8 mouse cellular contexts compared by ENCODE assay signal in the genomic region with DNA sequence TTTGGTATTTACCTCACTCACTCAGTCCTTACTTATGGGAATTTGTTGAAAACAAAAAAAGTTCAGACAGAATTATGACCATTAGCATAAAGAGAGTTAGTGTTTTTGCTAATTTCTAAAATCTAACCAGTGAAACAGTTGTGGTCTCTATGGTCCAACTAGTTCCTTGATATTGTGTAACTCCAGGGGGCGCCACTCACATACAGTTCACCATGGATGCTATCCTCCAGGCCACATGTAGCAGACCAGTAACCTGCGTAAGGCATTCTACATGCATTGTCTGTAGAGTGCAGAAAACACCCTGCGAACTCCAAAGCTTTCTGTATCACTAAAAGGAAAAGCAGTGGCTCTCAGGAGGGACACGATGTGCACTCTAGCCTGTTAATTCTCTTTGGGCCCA.
DNase-seq lines count a peak whose midpoint lies in the region; ATAC-seq lines count a peak whose summit lies in the region.

No protein-coding gene starts in this region.

- no peaks in the 10 kb centered on the region for H3K9me3 ChIP-seq in forebrain, embryonic 10.5 days
- H3K9me3 ChIP-seq in forebrain, embryonic 12.5 days, result no peaks in the 10 kb centered on the region
- H3K9me3 ChIP-seq in lung, embryonic 16.5 days (ENCODE audit: control insufficient read depth, low read length), result no peaks in the 10 kb centered on the region

- no peak overlapping the region for H3K9ac ChIP-seq in forebrain, embryonic 12.5 days
- H3K9ac ChIP-seq in lung, embryonic 16.5 days (ENCODE audit: low read length), result no peak overlapping the region

- H3K4me1 ChIP-seq in forebrain, embryonic 10.5 days, result no peaks in the 10 kb centered on the region
- no peaks in the 10 kb centered on the region for H3K4me1 ChIP-seq in forebrain, embryonic 12.5 days
- H3K4me1 ChIP-seq in lung, embryonic 16.5 days (replicated peaks; ENCODE audit: control insufficient read depth, insufficient read depth, low read length), result peaks cover 2% of the 10 kb centered on the region; the same call in 1 of the 2 replicates

- H3K27me3 ChIP-seq in forebrain, embryonic 10.5 days (ENCODE audit: poor library complexity, severe bottlenecking), result no peaks in the 10 kb centered on the region
- H3K27me3 ChIP-seq in forebrain, embryonic 12.5 days, result no peaks in the 10 kb centered on the region
- H3K27me3 ChIP-seq in lung, embryonic 16.5 days (ENCODE audit: control insufficient read depth, insufficient read depth, low read depth, low read length), result no peaks in the 10 kb centered on the region

- no peak overlapping the region for H3K4me2 ChIP-seq in forebrain, embryonic 12.5 days
- H3K4me2 ChIP-seq in lung, embryonic 16.5 days (ENCODE audit: low read depth, low read length), result no peak overlapping the region

- H3K27ac ChIP-seq in forebrain, embryonic 10.5 days, result no peak overlapping the region
- no peak overlapping the region for H3K27ac ChIP-seq in forebrain, embryonic 12.5 days
- peak overlapping the region; percentile 66 for H3K27ac ChIP-seq in lung, embryonic 16.5 days (ENCODE audit: low read length)

- no peak for ATAC-seq in forebrain, embryonic 12.5 days (ENCODE audit: low FRiP score)
- ATAC-seq in lung, embryonic 16.5 days (ENCODE audit: low read depth), result peak; percentile 57; the same call in 1 of the 2 replicates

- no peak overlapping the region for H3K4me3 ChIP-seq in forebrain, embryonic 10.5 days
- no peak overlapping the region for H3K4me3 ChIP-seq in forebrain, embryonic 12.5 days (replicated peaks)
- no peak overlapping the region for H3K4me3 ChIP-seq in lung, embryonic 16.5 days (ENCODE audit: low read length)

- WGBS in forebrain, embryonic 10.5 days, result 46% methylated on average over 4 of the region's 4 CpGs
- WGBS in forebrain, embryonic 12.5 days, result 49% methylated on average over 4 of the region's 4 CpGs
- WGBS in lung, embryonic 16.5 days, result 35% methylated on average over 4 of the region's 4 CpGs

- H3K36me3 ChIP-seq in forebrain, embryonic 10.5 days (replicated peaks), result no peaks in the 10 kb centered on the region
- H3K36me3 ChIP-seq in forebrain, embryonic 12.5 days (replicated peaks), result no peaks in the 10 kb centered on the region
- no peaks in the 10 kb centered on the region for H3K36me3 ChIP-seq in lung, embryonic 16.5 days (ENCODE audit: control insufficient read depth, insufficient read depth, low read length)

- peak; percentile 34 for DNase-seq in forebrain, embryonic 10.5 days (ENCODE audit: extremely low spot score, low spot score)
- peak; percentile 49 for DNase-seq in NIH3T3 (ENCODE audit: low read depth)
- DNase-seq in cerebellum, adult 9-11 months, result peak; percentile 45
- DNase-seq in gastrocnemius, adult 8-10 months (ENCODE audit: low spot score in 2 of 2), result peak; percentile 25 to 48
- peak; percentile 73 to 87 for DNase-seq in kidney, postnatal 25 days
- peak; percentile 73 for DNase-seq in testis, postnatal 10 days (ENCODE audit: low spot score)
